Mouse (Mus musculus): ENCODE data around the gene Camta1.

Camta1 gene

DNA sequence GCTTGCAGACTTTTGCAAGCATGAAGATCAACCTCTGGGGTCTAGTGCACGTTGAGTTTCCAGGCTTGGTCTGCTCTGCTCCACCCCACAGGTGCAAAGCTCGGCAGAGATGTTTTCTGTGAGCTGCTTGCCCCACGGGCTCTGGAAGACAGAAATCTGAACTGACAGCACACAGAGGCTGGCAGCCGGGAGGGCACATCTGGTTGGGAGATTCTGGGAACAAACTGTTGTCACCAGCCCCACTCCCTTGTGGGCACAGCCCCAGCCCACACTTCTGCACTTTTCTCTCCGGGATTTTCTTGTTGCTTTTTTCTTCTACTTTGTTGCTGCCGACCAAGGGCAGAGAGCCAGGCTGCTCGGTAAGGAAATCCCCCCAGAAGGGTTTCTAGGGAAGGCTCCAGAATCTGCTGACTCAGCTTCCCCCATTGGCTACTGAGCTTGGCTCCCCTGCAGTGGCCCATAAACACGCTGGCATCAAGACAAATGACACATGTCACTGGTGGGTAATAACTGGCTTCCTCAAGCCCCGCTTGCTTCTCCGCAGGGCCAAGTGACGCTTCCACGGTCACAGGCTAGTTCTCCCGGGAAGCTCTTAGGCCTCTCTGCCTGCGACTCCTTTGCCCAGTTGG lies 597.8 kb downstream of the Camta1 start:
- peak; percentile 69; the same call in 1 of the 2 replicates for ATAC-seq (ENCODE audit: low TSS enrichment)

DNA sequence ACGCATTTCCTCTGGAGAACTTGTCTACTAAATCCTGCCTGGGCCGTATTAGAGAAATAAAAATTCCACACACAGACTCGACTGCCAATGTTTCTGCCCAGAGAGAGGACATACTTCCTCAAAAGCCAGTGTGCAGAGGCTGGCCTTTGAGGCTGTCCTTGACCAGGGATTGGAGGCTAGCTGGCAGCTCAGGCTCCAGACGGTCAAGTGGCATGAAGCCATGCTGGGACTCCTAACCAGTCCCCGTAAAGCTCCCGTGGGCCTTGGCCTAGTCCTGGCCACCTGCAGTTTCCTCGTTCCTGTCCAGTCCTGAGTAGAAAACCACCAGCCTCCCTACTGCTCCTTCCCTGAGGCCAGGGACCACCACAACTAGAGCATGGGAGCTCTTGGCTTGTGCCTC lies 598.6 kb downstream of the Camta1 start:
- no peak for ATAC-seq (ENCODE audit: low TSS enrichment)

DNA sequence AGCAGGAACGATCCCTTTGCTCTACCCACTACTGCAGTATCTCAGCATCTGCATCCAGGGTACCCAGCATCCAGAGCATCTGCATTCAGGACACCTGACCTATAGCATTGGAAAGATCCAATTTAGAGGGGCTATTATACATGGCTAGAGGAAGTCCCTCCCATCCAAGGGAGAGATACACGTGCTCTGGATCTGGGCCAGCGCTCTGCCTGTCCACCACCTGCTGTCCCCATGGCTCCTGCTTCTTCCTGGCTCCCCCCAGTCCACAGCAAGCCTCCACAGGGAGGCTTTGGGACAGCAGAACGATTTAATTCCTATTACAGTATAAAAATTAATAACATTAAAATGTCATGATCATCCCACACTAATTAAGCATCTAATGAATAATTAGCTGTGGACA lies 605.1 kb downstream of the Camta1 start:
- no peak for ATAC-seq (ENCODE audit: low TSS enrichment)

DNA sequence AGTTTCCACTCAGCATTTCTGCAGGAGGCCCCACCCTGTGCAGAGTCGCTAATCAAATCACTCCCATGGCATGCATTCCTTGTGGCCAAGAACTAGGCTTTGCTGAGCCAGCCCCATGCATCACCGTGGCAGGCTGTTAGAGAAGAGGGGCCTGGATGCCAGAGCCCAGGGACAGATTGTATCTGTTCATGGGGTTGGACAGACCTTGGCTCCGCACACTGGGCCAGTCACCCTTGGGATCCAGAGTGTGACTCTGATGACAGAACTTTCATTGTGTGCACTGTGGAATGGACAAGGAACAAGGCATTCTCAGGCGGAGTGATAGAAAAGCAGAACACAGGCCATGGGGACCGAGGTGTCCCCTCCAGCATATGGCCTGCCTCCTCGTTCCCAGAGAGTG lies 610.9 kb downstream of the Camta1 start:
- no peak for ATAC-seq (ENCODE audit: low TSS enrichment)

DNA sequence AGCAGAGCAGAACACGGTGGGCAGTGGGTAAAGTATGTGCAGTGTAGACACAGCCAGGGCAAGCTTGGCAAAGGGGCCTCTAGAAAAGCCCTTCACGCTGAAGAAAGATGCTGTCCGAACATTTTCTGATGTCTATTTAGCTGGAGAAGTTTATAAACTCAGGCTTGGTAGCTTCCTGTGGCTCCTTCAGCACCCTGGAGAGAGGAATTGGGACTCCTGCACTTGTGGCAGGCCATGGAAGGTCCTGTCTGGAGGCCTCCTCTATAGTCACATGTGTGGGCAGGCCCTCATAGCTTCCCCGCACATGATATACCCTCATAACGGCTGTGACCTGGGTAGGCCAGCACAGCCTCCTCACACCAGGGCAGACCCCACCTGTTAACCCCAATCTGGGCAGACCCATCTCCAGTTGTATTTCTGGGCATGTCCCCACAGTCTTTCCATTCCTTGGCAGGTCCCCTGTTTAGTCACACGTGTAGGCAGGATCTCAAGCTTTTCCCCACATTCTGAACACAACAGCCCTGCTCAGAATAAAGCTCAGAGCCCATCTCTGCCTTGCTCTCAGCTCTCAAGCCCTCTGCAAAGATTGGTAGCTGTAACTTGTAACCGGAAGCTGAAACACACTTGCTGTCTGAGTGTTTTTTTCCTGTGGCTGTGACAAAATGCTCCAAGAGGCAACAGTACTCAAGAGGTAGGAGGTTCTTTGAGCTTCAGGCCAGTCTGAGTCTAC lies 616.4 kb downstream of the Camta1 start:
- peak; percentile 75; the same call in 1 of the 2 replicates for ATAC-seq (ENCODE audit: low TSS enrichment)

DNA sequence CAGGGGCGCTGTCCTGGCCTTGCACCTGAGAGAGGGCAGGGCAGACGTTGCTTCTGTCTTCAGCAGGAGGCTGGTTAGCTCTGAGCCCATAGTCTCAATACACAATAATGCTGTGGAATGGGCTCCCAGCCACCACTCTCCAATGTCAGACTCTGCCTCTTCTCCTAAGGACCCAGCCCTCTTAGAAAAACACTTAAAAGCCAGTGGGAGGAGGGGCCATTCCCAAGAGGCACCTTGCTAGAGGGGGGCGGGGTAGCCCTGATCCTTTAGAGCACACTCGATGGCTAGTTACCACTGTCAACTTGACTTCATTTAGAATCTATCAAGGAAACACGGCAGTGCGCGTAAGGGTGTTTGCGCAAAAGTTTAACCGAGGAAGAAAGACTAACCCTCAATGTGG lies 618.2 kb downstream of the Camta1 start:
- no peak for ATAC-seq (ENCODE audit: low TSS enrichment)

DNA sequence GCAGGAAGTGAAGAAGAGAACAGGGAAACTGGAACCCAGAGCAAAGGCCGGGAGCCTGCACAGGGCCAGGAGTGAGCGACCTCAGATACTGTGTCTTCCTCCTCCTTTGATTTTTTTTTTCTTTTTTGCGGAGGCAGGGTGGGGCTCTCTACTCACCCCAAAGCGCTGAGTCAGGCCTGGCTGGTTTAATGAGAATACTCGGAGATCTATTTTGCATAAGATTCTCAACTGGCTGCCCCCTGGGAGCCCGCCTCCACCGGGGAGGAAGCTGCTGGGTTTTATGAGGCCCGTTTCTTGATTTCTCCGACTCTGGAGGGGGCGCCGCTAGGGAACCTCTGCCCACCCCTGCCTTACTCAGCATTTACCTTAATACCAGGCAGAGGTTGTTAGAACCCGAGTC lies 618.9 kb downstream of the Camta1 start:
- 0 out of 2 replicates have a peak, but pooled peaks have one; percentile 8 for ATAC-seq (ENCODE audit: low TSS enrichment)

DNA sequence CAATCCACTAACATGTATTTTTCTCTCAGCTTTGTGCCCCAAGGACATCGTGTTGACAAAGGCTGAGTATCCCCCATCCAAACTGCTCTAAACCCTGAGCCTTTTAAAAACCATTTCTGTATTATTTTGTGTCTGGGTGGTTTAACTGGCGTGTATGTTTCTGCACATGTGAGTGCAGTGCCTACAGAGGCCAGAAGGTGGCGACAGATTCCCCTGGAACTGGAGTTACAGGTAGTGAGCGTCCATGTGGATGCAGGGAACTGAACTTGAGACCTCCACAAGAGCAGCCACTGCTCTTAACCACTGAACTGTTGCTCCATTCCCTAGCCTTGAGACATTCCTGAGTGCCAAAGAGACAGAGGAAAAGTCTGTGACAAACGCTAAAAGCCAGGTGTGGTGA lies 621.2 kb downstream of the Camta1 start:
- ATAC-seq (ENCODE audit: low TSS enrichment) = no peak

DNA sequence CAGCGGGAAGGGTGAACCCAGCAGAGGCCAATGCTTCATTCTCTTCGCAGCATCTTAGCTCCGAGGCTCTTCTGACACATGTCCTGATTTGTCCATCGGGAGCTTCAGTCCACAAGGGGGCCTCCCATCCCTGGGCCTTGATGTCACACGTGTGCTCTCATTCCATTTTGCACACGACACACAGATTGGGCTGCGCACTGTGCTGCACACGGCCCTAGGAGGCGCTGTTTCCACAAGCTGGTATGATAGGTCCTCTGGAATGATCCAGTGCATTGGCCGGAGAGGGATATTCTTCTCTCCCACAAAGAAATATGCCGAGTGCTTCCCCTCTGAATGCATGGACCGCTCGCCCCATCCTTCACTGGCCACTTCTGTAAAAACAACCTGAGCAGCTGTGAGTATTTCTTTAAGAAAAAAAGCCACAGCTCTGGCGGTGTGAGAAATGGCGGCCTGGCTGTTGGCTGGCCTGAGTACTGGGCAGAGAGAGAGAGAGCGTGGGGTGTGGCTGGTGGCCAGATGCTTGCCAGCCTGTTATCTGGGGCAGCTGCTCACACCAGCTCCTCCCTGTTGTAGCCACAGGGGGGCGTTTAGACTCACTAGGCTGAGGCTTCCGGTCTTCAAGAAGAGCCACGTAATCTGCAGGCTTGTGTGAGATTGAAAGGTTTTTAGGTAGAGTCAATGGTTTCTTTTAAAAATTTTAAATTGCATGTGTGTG lies 622.5 kb downstream of the Camta1 start:
- ATAC-seq (ENCODE audit: low TSS enrichment) = peak; percentile 81; the same call in 1 of the 2 replicates

DNA sequence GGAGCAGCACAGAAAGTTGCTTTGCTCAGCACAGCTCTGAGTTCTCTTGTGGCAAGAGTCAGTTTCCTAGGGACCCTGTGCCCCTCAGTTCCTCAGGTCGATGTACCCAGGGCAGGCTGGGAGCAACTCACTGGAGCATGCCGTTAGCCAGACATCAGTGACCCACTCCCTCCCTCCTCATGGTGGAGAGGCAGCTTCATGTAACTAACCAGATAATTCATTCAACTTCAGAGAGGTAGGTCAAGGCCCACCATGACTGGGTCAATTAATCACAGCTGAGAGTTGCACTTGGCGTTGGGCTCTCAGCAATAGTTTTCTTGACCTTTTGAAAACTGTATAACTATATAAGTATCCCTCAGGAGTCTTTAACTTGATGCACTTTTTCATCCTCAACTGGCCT lies 624.2 kb downstream of the Camta1 start:
- no peak for ATAC-seq (ENCODE audit: low TSS enrichment)

DNA sequence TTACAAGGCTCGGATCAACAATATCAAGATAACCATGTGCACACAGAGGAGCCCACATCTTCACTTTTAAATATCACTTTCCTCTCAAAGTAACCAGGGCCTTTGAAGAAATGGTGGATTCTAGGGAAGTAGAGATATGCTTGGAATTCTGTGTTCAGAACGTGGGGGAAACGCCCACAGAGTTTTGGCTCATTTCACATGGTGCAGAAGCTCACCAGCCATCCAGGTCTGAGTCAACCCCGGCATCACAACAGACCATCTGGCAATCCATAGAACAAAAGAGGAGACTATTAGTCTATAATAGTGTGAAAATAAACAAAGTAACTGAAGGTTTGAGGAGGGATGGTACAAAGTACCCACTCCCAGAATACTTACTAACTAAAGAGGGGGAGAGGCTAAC lies 626.7 kb downstream of the Camta1 start:
- ATAC-seq (ENCODE audit: low TSS enrichment) = no peak

DNA sequence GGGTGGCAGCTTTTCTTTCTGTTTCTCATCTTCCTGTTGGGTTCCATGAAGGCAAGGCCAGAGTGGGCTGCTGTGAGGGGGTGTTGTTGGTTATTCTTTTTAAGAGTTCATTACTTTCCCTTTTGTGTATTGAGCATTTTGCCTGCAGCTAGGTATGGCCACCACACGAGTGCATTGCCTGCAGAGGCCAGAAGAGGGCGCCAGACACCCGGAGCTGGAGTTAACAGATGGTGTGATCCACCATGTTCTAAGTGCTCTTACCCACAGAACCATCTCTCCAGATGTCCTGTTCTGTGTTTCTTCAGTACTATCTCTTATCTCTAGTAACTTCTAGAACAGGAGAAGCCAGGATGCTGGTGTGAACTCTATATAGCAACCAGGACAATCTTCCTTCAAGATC lies 629.6 kb downstream of the Camta1 start:
- ATAC-seq (ENCODE audit: low TSS enrichment) = no peak

DNA sequence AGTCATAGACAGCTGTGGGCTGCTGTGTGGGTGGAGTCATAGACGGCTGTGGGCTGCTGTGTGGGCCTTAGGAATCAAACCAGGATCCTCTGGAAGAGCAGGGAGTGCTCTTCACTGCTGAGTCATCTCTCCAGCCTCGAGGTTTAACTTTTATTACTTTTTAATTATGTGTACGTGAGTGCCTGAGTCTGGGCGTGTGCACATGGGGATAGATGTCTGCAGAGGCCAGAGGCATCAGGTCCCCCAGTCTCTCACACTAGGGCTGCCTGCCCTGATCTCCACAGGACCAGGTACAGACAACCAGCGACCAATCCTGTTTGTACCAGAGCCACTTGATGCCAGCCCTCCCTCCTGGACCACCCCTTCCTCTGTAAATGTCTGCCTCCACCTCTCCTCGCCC lies 632.6 kb downstream of the Camta1 start:
- no peak for ATAC-seq (ENCODE audit: low TSS enrichment)

DNA sequence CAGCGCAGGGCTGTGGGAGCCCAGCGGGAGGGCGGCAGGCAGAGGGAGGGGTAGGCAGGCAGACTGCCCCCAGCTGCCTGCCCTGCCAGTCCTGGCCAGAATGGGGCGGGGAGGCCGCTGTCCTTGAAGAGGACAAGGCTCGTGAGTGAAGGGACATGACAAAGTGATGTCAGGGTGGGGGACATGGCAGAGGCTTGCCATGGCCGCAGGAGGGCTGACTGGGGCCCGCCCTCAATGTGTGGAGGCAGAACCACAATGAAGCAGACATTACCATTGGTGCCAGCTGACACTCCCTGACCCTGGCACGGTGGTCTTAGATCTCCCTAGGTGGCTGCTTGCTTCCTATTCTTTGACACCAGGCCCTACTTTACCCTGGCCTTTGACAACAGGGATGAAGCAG lies 635.2 kb downstream of the Camta1 start:
- ATAC-seq (ENCODE audit: low TSS enrichment) = no peak

DNA sequence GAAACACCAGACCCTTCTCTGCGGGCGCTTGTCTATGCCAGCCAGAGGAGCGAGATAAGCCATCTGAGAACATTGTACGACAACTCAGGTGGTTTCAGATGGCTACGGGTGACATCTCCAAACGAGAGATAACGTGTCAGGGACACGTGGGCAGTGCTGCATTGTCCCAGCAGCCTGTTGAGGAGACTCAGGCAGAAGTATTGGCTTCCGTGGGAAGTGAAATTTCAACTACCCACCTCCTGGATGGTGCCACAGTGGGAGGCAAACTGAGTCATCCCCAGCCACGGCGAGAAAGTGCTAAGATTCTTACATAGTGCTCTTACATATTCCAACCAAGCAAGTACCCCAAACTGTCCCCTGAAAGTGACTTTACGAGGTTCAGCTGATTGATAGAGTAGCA lies 637.7 kb downstream of the Camta1 start:
- ATAC-seq (ENCODE audit: low TSS enrichment) = peak; percentile 92

DNA sequence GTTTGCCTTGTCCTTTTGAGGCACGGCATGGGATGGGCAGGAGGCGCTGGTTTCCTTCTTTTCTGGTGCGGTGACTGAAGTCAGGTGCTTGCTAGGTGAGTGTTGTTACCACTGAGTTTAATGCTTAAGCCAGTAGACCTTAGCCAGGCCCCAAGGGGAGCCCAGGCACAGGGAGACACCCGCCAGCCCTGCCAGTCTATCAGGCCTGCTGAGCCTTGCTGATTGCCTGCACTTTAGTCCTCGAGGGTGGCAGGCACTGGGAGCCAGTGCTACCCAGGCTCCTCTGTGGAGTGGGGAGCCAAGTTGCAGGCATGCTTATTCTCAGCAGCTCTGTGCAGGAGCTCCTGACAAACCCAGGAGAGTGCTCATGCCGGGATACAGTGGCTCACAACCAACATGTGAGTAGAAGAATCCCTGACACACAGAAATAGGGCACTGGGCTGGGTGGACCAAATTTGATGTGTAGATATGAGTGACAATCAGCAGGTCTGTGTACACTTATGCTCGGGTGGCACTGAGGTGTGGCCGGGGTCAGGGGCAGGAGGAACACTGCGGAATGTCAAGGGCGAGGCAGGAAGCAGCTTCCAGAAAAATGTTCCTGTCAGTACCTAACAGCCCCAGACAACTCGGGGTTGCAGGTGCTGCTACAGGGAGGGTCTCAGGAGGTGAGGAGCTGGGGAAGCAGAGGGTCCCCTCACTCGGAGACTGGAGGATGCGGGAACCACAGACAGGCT lies 638.2 kb downstream of the Camta1 start:
- peak; percentile 69; the same call in 1 of the 2 replicates for ATAC-seq (ENCODE audit: low TSS enrichment)

DNA sequence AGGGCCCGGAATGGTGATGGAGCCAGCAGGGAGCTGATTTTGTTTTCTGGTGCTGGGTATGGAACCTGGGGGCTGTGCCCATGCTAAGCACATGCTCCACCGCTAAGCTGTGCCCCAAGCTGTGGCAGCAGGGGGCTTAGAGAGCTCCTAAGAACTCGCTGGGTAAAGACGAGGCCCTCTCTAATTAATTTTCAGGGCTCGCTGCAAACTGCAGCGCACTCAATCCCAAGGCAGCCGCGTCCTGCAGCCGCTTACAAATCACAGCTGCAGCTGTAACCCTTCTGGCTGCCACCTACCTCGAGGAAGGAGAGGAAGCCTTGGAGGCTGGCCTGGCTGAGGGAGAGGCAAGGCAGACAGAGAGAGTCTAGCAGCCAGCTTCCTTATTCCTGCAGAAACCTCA lies 639.0 kb downstream of the Camta1 start:
- ATAC-seq (ENCODE audit: low TSS enrichment) = no peak

DNA sequence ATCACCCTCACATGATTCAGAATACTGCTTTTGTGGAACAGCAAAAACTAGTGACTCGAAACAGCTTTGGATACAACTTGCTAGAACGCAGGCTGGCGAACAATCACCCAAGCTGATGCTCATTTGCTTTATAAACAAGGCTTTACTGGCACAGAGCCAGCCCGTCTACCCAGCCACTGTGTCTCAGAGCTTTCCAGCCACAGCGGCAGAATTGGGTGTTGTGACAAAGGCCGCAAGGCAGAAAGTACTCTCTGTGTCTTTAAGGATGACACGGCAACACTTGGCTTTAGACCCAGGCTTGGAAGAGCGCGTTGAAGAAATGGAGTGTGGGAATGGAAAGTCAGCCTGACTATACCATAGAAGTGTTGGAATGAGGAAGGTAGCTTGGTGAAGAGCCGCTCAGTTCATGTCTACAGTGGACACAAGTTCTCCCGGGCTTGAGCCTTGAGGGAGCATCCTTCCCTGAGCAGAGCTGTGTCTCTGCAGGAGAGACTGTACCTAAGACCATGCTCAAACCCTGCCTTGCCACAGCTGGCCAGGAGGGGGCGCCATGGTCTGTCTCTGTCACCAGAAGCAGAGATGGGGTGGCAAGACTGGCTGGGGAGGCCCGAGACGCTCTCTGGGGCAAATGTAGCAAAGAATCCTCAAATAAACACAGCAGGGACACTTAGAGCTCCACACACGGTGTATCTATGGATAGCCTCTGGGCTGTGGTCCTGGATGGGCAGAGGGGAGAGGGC lies 645.0 kb downstream of the Camta1 start:
- ATAC-seq (ENCODE audit: low TSS enrichment) = no peak

DNA sequence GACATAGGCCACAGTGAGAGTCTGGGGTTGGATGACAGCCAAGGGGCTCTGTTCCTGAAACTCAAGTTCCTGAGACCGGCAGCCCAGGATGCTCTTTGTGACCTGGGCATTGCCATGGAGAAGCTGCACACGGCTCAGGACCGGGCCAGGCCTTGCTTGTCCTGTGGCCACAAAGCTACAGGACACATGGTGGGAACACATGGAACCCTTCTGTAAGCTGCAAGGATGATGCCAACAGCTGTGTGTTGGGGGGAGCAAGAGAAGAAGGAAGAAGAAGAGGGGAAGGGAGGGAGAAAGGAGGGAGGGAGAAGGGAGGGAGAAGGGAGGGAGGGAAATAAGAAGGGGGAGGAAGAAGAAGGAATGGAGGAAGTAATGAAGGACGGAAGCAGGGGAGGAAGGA lies 645.8 kb downstream of the Camta1 start:
- no peak for ATAC-seq (ENCODE audit: low TSS enrichment)

DNA sequence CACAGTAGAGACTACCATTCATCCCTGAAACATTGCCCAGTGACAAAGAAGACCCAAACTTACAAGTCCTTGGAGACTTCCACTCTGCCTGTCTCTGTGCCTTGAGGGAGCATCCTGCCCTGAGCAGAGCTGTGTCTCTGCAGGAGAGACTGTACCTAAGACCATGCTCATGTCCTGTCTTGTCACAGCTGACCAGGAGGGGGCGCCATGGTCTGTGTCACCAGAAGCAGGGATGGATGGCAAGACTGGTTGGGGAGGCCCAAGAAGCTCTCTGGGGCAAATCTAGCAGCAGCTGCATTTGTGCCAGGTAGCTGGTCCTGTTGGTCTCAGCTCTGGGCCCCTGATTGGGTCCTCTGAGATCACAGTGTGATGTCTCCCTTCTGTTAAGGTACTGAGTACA lies 646.5 kb downstream of the Camta1 start:
- ATAC-seq (ENCODE audit: low TSS enrichment) = no peak

DNA sequence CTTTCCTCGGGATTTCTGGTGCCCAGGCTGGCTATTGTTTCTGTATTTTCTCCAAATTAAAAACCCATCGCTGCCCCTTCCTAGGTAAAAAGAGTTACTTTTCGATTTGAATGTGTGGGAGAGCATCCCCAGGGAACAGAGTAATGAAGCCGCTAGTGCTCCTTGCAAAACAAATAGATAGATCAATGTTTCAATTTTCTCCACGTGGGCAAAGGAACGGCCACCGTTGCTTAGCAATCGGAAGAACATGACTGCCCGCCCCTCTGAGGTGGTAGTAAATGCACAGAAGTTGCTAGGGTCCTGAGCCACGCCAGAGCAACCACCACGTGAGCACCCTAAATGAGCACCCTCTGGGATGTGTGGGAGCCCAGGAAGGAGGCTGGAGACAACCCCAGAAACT lies 648.2 kb downstream of the Camta1 start:
- no peak for ATAC-seq (ENCODE audit: low TSS enrichment)

DNA sequence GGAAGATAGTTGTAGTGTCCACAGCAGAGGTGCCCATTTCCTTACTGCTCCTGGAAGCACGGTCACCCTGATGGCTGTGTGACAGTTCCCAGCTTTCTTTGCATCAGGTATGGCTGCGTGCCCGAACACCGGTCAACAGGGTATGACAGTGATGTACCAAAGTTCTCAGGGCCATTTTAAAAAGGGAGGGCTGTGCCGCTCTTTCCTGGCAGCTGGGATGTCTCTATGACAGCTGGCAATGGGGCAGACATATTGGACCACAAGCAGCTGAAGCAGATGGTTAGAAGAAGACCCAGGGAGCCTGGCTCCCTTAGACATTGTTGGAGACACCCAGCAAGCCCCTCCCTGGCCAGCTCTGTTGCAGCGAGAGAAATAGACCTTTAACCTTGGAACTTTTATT lies 649.7 kb downstream of the Camta1 start:
- no peak for ATAC-seq (ENCODE audit: low TSS enrichment)

All from frontal cortex, adult (tissue).